Mouse (Mus musculus): ENCODE data around the gene Plod1. TPM values are rescaled to one million over a fixed set of nuclear protein-coding genes. Genes with fewer than 3 reads are reported as not detected.

Plod1 gene
- total RNA-seq (2017) = 15.5 and 15.7 TPM in 2 replicates

DNA sequence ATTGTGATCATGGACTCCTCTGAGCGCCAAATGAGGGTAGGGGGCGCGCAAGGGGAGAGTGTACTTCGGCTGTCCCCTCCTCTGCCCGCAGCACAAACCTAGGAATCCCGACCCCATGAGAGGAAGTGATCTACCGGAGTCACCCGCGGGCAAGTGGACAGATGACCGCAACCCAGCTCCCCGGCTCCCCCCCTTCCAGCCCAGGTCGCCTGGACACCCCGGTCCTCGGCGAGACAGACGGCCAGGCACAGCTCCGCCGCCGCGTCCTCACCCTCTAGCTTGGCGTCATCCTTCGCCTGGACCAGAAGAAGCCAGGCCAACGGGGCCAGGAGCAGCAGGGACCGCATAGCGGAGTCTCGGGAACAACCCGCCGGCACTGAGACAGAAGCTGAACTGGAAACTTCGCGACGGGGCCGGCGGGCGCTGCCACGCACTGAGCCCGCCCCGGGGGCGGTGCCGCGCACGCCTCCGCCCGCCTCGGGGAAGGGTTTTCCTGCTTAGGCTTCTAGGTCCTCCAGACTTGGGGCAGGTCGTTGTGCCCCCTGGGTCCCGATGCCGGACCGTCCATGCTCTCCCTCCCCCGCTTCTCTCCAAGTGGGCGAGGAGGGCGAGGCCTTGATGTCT is at the start of gene Plod1:
Gene Plod1 (minus strand): TSS at position 437 of the 624 bp plus-strand sequence.
- ATAC-seq (ENCODE audit: extremely low read depth, insufficient number of reproducible peaks, low FRiP score, poor library complexity, severe bottlenecking) = peak; percentile 33; the same call in 1 of the 2 replicates

DNA sequence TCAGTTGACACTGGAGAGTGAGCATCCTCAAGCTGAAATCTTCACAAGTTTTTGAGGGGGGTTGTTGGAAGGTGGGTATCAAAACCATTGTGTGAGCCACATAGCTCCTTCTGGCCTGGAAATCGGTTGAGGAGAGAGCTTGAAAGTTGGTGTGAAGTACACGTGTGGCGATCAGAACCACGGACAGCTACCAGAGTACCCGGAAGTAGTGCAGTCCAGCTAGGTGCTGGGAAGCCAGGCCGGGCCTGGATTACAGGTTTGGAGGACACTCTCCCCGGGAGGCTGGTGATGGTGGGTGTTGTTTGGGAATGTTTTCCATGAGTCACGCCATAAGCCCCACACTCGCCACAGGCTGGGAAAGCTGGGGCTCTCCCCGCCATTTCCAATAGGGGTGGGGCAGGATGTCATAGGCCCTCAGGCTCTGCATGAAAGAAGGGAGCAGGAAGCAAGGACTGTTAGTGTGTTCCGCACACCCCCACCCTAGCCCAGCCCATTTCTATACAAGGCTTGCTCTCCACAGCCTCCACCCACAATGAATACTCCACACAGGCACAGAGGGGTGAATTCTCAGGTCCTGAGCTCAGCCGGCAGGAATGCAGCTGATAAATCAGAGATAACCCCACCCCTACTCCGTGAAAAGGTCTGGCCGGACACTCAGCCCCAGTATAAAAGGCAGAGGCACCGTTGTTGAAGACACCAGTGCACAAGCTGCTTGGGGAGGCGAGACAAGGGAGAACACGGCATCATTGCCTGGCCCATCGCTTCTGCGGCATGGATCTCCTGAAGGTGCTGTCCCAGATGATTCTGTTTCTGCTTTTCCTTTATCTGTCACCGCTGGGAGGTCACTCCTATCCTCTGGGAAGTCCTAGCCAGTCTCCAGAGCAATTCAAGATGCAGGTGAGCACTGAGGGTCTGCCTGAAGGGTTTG is 48.9 kb upstream of the Plod1 start, which contains the start of gene Nppb:
Gene Nppb (plus strand): TSS at position 584 of the 928 bp plus-strand sequence.
- no peak for ATAC-seq (ENCODE audit: extremely low read depth, insufficient number of reproducible peaks, low FRiP score, poor library complexity, severe bottlenecking)

GRCm38 (mm10) chr4:147979441-147979860 is 42.9 kb upstream of the Plod1 start:
- no peak for ATAC-seq (ENCODE audit: extremely low read depth, insufficient number of reproducible peaks, low FRiP score, poor library complexity, severe bottlenecking)

GRCm38 (mm10) chr4:147978391-147978790 is 41.8 kb upstream of the Plod1 start:
- no peak for ATAC-seq (ENCODE audit: extremely low read depth, insufficient number of reproducible peaks, low FRiP score, poor library complexity, severe bottlenecking)

GRCm38 (mm10) chr4:147977726-147978125 is 41.2 kb upstream of the Plod1 start:
- ATAC-seq (ENCODE audit: extremely low read depth, insufficient number of reproducible peaks, low FRiP score, poor library complexity, severe bottlenecking) = no peak

DNA sequence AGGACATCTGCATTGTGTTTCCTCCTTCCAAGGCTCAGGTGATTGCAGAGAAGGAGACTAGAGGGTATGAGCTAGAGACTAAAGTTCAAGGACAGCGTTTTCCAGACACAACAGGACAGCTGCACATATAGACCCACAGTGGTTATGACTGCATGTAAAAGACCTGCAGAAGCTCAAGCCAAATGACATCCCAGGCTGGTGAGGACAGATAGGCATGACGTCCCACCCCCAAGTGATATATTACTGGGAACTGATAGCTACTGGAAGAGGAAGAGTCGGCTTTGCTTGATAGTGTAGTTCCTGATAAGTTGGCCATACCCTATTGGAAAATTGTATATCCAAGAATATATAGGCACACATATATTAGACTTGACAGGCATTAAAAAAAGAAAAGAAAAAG is 39.7 kb upstream of the Plod1 start:
- no peak for ATAC-seq (ENCODE audit: extremely low read depth, insufficient number of reproducible peaks, low FRiP score, poor library complexity, severe bottlenecking)

GRCm38 (mm10) chr4:147969337-147969736 is 32.8 kb upstream of the Plod1 start:
- no peak for ATAC-seq (ENCODE audit: extremely low read depth, insufficient number of reproducible peaks, low FRiP score, poor library complexity, severe bottlenecking)

DNA sequence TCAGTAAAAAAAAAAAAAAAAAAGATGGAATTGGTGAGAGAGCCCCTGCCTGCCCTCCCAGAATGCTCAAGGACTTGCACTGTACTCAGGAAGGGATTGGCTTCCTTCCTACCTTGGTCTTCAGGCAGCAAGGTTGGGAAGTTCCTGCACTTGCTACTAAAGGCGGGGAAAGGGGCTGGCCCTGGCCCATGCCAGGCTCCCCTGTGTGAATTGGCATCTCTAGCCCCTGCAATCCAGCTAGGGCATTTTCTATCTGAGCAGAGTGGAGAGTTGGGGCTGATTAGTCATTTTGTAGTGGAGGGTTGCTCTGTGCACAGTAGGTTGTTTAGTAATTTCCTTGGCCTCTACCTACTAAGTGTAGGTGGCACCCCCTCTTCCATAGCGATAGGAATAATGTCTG is 32.2 kb upstream of the Plod1 start:
- no peak for ATAC-seq (ENCODE audit: extremely low read depth, insufficient number of reproducible peaks, low FRiP score, poor library complexity, severe bottlenecking)

DNA sequence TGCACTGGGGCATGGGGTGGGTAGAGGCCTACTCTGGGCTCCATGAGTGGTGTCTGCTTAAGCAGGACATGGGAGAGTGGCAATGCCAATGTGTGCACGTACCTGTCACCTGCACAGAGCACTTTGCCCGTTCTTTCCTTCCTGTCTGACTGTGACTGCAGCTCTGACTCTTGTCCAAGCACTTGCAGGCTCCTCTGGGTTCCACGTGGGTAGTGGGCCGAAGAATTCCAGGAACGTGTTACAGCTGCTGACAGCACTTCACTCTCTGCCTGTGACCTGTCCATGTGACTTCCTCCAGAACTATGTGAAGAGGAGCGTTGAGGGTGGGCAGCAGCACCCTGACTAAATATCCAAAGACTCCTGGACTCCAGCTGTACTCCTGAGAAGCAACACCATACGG is 29.1 kb upstream of the Plod1 start:
- no peak for ATAC-seq (ENCODE audit: extremely low read depth, insufficient number of reproducible peaks, low FRiP score, poor library complexity, severe bottlenecking)

DNA sequence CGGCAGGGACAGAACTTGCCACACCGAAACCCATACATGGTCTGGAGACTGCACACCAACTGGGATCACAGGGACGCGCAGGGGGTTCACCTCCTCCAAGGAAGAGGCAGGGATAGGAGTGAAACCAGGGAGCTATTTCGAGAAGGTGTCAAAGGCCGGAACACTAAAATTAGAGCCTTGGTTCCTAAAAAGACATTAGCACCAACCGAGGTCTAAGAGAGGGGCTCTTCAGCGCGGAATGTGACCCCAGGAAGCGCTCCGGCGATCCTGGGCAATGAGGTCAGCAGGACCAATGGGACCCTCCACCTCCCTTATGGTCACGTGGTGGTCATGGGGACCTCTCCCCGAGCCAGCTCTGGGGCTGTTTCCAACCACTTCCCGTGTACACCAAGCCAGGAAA is 27.1 kb upstream of the Plod1 start:
- ATAC-seq (ENCODE audit: extremely low read depth, insufficient number of reproducible peaks, low FRiP score, poor library complexity, severe bottlenecking) = no peak

- no peak for ATAC-seq (ENCODE audit: extremely low read depth, insufficient number of reproducible peaks, low FRiP score, poor library complexity, severe bottlenecking)
Measured at GRCm38 (mm10) chr4:147962781-147963180, 26.2 kb upstream of the Plod1 start.

GRCm38 (mm10) chr4:147959881-147960831 is 23.6 kb upstream of the Plod1 start:
- peak; percentile 58 for ATAC-seq (ENCODE audit: extremely low read depth, insufficient number of reproducible peaks, low FRiP score, poor library complexity, severe bottlenecking)

- no peak for ATAC-seq (ENCODE audit: extremely low read depth, insufficient number of reproducible peaks, low FRiP score, poor library complexity, severe bottlenecking)
Measured at GRCm38 (mm10) chr4:147957141-147957540, 20.6 kb upstream of the Plod1 start.

DNA sequence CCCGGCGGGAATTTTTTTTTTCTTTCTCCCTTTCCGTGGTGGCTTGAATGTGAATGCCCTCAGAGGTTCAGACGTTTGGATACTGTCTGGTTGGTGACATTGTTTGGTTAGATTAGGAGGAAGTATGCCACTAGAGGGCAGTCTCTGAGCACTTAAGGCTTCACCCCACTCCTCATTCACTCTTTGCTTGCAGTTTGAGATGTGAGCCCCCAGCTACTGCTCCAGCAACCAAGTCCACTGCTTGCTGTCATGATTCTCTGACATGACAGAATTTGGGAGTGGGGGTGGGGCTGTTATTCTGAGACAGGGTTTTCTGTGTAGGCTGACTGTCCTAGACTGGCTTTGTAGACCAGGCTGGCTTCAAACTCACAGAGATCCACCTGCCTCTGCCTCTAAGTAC is 17.0 kb upstream of the Plod1 start:
- peak; percentile 39; the same call in 1 of the 2 replicates for ATAC-seq (ENCODE audit: extremely low read depth, insufficient number of reproducible peaks, low FRiP score, poor library complexity, severe bottlenecking)

DNA sequence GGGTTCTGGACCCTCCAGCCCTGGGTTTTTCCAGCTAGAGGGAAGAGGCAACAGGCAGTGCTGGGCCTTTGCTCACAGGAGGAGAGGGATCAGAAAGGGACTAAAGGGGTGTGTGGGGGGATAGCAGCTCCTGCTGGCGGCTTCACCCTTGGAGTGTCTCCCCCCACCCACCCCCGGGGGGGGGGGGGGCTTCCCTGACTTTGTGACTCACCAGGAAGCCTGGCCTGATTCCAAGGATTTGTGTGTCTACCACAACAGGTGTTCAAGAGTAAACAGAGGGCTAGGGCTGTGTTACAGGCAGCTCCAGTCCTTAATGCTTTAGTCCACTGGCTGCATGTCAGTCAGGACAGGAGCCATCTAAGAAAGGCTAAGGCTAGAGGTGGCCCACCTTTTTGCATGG is 10.9 kb upstream of the Plod1 start:
- no peak for ATAC-seq (ENCODE audit: extremely low read depth, insufficient number of reproducible peaks, low FRiP score, poor library complexity, severe bottlenecking)

- ATAC-seq (ENCODE audit: extremely low read depth, insufficient number of reproducible peaks, low FRiP score, poor library complexity, severe bottlenecking) = no peak
Measured at GRCm38 (mm10) chr4:147943005-147943404, 6.4 kb upstream of the Plod1 start.

- ATAC-seq (ENCODE audit: extremely low read depth, insufficient number of reproducible peaks, low FRiP score, poor library complexity, severe bottlenecking) = no peak
Measured at GRCm38 (mm10) chr4:147941045-147942020, 4.8 kb upstream of the Plod1 start.

- peak; percentile 95 for ATAC-seq (ENCODE audit: extremely low read depth, insufficient number of reproducible peaks, low FRiP score, poor library complexity, severe bottlenecking)
Measured at GRCm38 (mm10) chr4:147940576-147941044, 4.0 kb upstream of the Plod1 start, which contains the start of gene 2510039O18Rik. Gene 2510039O18Rik (plus strand): TSS chr4:147940895.

All from neutrophil, adult 5-6 weeks (primary cell).